Mouse (Mus musculus): ENCODE measurements around the gene Mecom. TPM values are rescaled to one million over a fixed set of nuclear protein-coding genes. Genes with fewer than 3 reads are reported as not detected.

Mecom gene
- total RNA-seq, 2 experiments from 2014 or later, result 14.9 to 20.3 TPM

DNA sequence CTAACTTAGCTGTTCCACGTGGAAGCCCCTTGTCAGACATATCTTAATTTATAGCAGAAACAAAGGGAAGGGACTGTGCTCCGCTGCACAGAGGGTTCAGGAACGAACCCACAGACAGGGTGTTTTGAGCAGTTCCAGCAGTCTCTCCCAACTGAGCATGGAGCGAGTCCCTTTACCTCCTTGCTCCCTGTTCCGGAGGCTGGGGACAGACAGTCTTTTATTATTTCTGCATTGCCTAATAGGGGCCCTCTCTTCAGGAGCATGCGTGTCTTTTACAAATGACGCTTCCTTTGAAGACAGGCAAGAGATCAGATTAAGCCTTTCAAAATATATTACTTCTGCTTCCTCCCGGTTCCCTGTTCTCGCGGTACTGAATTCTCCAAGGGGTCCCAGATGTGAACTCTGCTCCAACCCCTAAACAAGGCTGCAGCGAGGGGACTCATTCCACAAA lies 403.8 kb downstream of the Mecom start:
- no peak for DNase-seq

DNA sequence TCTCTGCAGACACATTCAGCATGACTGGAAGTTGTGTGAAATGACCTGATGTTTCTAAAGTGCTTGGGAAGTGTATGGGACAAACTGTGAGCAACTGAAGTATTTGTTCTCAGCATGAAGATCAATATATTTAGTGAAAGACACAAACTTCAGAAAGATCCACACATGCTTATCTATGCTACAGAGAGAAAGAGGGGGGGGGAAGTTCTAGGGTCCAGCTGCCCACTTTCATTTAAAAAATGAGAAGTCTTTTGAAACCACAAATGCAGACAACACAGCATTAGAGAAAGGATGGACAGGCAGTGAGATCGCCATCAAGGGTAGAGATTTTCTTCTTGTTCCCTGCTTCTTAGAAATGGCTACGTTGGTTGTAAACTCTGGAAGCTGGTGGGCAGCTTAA lies 404.4 kb downstream of the Mecom start:
- no peak for DNase-seq

DNA sequence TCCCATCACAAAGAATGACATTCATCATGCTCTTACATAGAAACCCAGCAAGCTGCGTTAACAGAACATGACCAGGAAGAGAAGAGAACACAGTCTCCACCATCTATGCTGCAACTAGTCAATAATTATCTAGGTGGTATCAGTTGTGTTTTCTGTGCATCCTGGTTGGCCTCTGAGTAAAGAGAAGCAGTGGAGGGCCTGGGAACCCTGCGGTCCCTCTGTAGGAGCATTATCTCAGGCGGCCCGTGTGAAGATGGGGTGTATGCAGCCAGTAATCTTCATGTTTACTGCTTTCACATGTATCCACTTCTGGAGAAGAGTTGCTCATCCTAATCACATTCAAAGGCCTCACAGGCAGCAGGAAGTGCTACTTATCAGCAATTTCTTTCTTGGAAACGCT lies 407.5 kb downstream of the Mecom start:
- DNase-seq, result no peak

DNA sequence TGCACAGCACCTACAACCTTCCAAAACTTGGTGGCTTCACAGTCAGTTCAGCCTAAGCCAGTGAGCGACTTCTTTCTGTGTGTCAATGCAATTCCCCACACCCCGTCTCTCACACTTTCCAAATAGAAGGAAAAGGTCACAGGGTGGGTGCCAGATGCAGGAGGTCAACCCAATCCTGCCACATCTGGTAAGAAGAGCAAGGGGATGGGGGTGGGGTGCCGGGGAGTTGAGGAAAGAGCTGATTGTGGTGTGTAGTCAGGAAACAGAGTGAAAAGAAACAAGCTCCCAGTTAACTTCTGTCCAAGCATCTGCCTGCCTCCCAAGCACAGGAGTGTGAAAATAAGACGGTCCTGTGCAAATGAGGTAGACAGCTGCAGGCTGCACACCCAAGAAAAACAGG lies 408.1 kb downstream of the Mecom start:
- no peak for DNase-seq

DNA sequence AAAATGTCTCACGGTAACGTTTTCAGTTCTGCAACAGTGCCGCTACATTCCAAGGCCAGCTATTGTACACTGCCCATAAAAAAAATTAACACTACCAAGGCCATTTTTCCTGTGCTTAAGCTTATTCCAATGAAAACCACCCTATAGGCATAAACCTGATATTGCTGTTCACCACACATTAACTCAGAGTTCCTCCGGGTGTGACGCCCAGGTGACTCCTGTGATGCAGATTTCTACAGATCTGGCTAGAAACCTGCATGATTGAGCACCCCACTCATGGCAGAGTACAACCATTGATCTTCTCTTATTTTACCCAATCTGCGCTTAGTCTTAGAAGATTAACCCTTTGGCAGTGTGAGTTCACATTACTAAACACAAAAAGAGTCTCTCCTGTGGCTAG lies 409.2 kb downstream of the Mecom start:
- no peak for DNase-seq

DNA sequence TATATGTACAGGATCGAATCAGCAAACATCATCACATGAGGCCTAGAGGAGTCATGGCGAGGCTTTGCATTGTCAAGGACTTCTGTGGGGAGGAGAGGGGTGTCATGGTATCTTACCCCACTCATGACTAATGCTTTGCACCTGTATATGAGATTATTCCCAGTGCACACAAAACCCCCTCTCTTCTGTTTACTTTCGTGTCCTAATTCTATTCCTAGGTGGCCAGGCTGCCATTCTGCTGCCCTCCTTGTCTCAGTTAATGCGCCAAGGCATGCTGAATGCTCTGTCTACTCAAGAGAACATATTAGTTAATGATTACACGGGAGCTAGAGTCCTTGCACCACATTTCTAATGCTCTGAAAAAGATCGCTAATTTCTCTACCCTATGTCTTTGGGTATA lies 412.0 kb downstream of the Mecom start:
- DNase-seq, result no peak

DNA sequence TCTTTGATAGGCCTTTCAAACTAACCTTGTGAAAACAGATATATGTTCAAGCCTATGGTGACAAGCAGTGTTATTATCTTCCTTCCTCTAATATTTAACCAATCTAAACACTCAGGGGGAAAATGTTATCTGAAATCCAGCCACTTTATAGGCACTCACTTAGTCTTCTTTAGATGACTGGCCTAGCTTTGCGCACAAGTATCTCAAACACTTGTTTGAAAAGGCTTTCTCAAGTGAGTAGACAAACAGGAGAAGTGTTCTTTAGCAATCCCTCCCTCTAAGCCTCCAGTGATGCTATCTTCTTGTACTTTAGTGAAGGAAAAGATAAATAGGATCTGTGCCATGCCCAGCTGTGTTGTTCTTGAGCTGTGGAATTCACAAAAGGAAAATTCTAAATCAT lies 412.7 kb downstream of the Mecom start:
- no peak for DNase-seq

DNA sequence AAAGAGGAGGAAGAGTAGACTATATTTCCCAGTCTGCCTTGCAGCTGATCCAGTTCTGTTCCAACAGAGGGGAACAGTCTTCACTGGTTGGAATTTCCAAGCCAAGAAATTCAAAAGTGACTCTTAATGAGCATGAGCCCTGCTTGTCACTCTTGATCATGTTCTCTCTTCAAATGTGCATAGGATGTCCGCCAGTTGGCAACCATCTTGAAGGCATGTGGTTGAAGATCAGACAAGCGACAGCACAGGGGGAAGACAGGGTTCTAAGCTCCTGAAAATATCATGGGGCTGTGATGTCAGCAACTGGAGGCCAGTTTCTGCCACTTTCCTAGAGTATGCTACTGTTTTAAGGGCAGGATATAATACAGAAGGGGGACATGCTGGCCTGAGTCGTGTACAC lies 414.8 kb downstream of the Mecom start:
- no peak for DNase-seq

DNA sequence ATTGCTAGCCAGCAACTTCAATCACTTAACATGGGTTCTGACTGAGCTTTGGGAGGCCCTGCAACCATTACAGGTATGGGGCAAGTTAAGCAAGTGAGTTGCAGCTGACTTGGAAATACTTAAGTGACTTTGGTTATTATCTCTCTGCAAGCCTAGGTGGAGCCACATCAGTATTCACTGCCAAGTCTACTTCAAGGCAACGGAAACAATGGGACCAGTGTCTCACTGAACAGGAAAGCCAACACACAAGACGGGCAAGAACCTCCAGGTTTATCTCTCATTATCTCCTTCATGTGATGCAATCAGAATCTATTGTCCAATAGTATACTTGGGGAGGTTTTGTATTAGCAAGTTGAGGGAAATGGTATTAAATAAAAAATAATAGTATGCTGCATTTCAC lies 415.4 kb downstream of the Mecom start:
- DNase-seq, result no peak

DNA sequence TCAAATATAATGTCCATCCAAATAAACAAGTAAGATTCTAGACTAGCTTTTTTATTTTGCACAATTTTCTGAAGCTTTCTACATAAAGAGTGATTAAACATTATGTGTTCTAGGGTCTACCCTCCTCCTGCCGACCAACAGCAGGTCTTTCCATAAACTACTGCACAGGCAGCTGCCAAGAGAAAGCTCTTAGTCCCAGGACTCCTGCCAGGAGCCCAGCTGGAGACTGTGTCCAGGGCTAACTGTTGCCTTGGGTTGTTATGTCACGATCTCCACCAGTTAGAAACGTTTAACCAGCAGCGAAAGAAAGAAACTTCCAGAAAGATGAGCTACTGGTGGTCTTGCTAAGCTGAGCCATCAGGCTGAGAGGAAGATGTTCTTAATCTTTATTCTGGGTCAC lies 417.3 kb downstream of the Mecom start:
- DNase-seq, result peak; percentile 30

DNA sequence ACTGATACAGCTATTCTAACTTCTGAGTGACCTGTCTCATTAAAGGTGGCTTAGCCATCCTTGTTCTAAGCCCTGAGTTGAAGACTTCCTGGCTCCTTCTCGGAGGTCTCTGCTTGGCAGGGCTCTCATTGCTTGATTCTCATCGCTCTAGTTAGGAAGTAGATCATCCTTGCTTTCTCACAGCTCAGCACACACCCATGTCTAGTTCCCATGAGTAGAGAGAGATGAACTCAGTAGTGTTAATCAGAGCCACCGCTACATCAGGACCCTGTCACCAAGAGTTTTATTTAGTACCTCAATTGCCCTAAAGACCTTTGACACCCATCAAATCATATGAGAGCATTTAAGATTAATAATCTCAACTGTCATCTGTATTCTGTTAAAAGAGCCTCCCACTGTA lies 425.2 kb downstream of the Mecom start:
- no peak for DNase-seq

DNA sequence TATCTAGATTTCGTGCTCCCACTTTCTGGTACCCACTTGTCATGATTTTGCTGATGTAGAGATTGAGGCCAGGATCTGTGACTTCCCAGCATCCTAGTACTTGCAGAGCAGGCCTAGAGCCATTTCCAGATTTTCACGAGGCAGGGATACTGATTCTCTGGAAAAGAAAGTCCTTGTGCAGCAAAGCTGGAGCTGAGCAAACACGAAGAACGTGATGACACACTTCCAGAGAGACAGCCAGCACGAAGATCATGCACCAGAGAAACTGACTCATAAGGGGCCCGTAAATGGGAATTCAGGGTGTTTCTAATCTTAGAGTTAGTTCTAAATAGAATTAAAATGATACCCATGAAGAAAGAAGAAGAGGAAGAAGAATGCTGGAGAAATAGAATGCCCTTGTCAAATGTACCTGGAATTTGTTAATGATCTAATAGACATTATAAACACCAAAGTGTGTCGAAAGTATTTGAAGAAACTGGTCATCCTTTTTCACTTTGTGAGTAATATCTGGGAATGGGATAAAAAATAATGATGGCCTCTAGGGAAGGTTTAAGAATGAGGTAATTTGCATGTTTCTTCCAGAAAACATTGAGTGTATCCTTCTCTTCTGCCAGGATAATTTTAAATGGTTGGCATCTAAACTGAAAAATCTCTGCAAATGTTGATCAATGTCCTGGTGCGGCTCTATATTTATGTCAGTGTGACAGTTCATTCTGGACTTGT lies 426.9 kb downstream of the Mecom start:
- no peak for DNase-seq

DNA sequence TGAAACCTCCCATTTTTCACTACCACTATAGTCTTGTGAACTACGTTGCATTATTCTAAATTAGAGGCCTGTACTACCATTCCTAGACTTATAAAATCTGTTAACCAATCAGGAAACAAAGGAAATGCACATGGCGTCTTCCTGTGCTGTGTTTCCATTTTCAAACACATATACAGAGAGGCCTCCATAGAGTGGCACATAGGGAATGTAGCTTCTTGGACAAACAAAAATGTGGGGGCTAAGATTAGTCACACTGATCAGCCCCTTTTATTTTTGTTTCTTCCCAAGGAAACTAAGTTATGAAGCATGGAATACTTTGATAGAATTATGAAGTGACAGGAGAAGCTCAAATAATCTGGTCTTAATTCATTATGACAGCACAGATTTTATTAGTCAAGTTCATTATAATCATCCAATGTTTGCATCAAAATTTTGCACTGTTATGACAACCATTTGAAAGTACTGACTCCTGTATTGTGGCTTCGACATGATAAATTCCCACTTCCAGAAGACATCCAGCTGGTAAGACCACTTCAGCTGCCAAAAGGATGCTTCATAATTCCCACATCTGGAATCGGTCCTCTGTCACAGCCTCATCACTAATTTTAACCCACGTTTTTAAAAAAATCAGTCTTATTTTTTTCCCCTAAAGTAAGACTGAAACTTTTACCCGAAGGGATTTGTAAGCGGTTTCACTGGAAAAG lies 429.1 kb downstream of the Mecom start:
- no peak for DNase-seq

DNA sequence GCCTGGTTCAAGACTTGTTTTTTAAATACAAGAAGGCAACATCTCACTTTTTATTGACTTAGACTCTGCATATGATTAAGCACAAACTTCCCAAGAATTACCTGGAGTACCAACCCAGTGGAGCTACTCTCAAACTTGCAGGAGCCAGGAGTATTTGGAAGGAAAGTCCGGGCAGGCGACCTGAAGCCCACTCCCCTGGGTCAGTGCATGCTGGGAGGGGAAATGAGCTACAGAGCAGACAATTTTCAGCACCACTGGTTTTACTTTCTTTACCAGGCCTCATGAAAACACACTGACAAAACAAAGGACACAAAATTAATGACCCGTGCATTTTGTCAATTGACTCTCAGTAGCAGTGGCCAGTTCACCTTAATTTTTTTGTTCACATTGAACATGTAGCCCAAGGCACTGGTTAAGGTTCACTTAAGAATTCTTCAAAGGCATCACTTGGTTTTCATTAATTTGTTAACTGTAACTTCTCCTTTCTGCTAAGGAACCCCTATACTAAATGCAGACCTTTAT lies 434.5 kb downstream of the Mecom start:
- no peak for DNase-seq

DNA sequence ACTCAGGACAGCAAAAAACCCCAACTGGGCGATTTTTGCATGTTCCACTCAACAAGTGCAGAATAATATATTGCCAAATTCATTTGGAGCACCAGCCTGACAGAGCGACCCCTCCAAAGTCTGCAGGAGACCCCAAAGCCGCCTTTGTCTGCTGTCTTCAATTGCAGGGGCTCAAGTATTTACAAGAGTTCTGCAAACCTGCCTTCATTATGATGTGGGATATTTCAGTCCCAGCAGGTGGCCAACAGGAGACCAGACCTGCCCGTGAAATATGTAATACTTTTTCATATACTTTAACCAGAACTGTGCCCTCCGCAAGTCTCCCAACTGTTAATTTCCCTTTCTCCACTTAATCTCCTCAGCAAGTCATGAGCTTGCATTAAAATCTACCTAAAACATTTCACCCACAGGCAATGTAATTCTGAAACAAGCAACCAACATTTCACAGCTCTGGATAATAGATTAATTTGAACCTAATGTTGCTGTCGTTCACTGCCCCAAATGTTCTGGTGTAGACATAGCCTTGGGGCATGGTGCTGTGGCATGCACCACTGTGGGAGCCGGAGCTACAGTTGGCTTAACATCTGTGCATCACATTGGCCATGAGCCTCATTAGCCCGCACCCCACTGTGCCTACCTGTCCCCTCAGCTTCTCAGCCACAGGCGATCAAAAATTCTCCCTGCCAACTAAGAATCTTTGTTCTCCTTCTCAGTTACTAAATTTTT lies 439.7 kb downstream of the Mecom start:
- DNase-seq, result no peak

DNA sequence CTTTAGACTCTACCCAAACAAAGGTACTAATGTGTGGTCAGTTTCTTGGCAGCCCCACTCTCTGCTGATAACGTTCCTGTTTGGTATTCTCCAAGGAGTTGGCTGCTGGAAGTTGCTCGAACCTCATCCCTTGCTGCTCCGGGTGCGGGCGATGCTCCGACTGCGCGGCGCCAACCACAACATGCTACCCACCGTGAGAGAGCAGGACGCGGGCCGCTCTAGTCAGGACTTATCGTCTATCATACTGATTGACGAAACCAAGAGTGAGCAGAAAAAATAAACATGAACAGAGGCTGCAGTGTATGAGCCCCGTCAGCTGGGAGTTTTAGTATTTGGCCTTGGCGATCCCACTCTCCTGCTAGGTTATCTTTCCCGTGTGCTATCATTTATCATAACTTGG lies 441.3 kb downstream of the Mecom start:
- DNase-seq, result peak; percentile 14

DNA sequence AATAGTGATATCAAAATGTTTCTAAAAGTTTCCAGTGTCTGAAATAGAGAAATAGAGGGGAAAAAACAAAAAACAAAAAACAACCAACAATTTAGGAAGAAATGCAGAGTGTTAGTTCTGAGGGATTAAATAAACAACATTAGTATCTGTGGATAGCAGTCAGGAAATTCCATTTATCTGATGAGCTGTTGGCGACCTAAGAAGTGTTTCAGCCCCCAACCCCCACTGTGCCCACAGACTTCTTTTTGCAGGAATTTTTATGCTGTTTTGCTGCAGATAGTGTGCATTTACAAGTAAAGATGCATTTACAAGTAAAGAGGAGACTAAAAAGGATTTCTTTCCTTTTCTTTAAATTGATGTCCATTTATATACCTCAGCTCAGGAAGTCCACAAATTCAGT lies 441.9 kb downstream of the Mecom start:
- no peak for DNase-seq

DNA sequence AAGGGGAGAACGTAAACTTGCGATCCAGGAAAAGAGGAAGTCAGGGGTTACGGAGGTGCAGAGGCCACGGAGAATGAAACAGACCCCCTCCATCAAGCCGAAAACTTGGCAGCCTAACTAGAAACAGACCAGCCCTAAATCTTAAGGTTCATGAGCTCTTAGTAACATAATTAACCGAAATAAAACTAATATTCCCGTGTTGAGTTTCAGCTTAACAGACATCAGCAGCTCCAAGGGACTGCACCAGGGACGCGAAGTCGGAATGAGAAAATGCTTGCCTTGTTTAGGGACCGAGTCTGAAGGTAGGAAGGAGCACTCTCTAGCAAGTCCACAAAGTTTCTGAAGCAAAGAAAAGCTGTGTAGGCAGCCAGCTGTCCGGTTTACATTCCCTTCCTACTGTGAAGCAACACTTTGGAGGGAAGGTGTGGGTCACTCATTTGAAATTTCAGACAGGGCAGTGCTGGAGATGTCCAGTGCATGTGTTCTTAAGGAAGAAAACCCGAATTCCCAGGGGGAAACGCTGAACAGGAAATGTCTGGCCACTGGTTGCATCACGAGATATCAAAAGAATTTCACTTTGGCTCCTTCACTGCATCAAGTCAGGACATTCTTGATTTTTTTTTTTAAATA lies 442.5 kb downstream of the Mecom start:
- DNase-seq, result peak; percentile 26

DNA sequence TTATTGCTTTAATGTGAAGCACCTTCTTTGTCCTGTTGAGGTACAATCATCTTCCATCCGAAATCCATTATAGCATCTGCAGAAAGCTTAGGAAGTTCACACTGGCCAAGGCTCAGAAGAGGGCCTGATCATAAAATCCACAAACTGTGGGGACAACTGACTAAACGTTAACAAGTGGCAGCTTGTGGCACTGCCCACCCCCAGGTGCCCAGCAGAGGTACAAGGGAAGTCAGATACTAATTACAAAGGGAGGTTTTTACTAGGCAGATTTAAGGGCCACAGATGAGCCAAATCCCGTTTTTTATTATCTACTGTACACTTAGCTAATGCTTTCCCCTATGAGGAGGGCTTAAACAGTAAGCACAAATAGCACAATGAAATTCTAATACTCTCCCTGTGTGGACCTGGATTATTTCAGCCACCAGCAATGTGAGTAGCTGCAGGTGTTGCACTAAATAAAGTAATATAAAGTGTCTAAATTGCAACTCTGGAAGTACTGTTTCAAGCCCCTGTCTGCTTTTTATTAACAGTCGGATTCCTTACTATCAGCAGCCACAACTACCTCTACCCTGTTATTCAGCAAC lies 443.2 kb downstream of the Mecom start:
- no peak for DNase-seq

DNA sequence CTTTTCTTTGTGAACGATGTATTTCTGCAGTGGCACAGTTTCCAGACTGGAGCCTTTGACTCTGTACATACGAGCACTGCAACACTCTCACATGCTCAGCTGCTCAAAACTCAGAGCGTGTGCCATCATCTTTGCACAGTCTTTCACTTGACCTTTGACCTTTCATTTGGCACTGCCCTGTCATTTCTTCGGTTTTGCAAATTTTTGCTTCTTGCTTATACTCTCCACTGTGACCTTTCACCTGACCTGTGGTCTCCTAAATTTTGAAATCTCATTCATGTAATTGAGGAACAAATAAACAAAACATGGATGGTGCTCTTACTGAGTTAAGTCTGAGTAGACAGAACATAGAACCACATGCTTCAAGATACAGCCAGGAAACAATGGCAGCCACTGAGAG lies 446.7 kb downstream of the Mecom start:
- DNase-seq, result no peak

DNA sequence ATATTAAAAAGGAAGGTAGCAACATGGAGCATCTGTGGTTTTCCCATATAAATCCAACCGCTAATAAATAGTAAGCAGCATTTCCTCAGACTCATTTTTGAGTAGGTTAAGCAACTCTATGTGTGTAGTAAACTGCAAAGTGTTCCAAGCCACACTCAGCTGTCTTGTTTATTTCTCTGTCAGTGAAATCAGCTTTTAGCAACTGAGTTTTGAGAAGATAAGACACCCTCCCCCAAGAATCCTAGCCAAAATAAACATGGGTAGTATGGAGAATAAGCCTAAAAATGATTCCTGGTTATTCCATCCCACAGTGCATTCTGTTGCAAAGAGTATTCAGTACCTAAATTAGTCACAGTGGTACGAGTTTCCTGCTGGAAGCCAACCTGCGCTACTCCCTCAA lies 450.1 kb downstream of the Mecom start:
- no peak for DNase-seq

DNA sequence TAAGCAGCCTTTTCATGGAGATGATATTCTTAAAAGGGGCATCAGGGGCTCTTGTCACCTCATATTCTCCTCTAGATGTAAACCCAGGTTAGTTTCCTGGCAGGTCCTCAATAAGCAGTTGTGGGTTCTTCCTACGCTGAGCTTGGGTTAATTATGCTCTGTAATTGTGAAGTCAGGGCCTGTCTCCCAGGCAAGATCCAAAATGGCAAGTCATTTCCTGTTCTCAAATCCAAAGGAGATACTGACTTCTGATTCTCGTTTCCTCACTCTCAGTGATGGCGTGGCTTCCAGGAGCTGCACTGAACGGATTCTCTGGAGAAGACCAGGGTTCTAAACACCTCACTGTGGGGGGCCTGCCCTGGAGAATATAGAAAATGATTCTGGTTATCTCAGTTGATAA lies 450.7 kb downstream of the Mecom start:
- no peak for DNase-seq

Measured in adrenal gland, postnatal 10 days (tissue).